Mouse (Mus musculus): ENCODE results near the gene Olfr159. TPM values are rescaled to one million over a fixed set of nuclear protein-coding genes. Genes with fewer than 3 reads are reported as not detected.

Olfr159 gene
- not detected in 2 replicates for polyA plus RNA-seq (2012; ENCODE audit: low replicate concordance)

DNA sequence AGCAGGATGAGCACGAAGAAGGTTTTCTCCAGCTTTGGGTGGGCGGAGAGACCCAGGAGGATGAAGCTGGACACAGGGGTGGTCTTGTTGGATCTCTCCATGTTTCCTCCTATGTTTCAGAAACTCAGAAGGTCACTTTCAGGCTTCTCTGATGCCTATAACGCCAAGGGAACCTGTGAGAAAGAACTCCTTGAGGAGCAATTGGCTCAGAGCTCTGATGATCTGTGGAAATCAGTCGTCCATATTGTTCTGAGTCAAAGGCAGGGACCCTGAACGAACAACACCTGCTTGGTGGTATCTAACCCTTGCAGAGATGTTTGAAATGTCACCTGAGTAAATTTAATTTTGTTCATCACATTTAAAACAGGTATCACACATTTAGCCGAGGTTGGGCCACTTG, at the start of gene Olfr159:
Gene Olfr159, minus strand, starts transcription at position 101 of the 400 bp plus-strand sequence.

DNA sequence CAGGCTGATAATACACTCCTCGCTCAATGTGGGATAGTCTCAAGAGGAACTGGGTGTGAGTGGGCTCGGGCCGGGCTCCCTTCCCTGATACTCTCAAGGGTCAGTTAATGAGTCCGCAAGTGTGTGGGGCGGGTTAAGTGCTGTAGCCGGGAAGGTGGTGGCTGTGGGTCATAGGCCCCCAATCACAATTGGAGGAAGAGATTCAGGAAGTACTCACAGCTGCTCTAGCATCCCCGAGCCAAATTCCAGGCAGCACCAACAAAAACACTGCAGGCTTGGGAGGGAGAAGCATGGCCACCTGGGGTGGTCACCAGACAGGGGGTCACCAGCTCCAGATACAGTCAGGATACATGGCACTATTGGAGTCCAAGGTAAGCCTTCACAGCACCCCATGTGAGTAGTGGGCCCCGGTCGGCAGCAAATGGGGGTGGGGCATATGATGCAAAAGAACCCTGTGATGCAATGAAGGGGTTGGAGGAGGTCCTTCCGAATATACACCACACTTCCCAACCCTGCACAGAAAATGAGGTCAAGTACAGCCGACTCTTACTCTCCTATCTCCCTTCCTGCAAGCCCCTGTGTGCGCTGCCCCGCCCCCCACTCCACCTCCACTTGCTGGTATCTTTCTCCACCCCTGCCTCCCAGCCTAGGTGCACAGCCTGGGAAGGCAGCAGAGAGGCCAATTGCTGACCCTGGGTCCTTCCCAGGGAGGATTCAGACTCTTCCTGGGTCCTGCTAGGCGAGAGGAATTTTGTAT, 40.8 kb downstream of the Olfr159 start, which contains the start of gene Spaar:
Gene Spaar, plus strand, starts transcription at position 241 of the 757 bp plus-strand sequence.

DNA sequence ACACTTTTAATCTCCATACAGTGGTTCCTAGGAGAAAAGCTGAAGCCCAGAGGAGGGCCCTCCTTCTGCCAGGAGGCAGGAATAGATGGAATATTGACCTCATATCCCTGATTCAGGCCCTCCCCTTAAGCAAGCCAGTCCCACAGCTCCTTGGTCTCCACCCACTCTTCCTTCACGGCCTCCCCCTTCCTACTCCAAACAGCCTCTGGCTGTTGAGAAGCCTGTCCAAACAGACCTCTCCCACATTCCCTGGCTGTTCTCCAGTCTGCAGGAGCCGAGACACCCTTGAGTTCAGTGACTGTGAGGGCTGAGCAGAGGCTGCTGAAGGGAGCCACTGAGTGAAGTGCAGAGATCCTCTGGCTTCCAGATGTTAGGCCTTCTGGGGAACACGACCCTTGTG, 43.8 kb downstream of the Olfr159 start, which contains the start of gene Hrct1:
Gene Hrct1, plus strand, starts transcription at position 194 of the 400 bp plus-strand sequence.

Other genes with a start within 250 kb of the Olfr159 start
- gene Tpm2, start 247.2 kb downstream of the Olfr159 start, polyA plus RNA-seq (2012; ENCODE audit: low replicate concordance): 1.2 and 2.0 TPM in 2 replicates
- gene Creb3, start 208.7 kb downstream of the Olfr159 start, polyA plus RNA-seq (2012; ENCODE audit: low replicate concordance): 2.3 and 2.7 TPM in 2 replicates
- 171 and 216 TPM in 2 replicates for gene Tln1, start 208.3 kb downstream of the Olfr159 start, polyA plus RNA-seq (2012; ENCODE audit: low replicate concordance)
- gene Rgp1, start 192.3 kb downstream of the Olfr159 start, polyA plus RNA-seq (2012; ENCODE audit: low replicate concordance): 10.0 and 92.3 TPM in 2 replicates
- 5.8 and 15.7 TPM in 2 replicates for gene Gba2, start 192.1 kb downstream of the Olfr159 start, polyA plus RNA-seq (2012; ENCODE audit: low replicate concordance)
- not detected in 2 replicates for gene Msmp, start 186.5 kb downstream of the Olfr159 start, polyA plus RNA-seq (2012; ENCODE audit: low replicate concordance)
- gene Npr2, start 139.1 kb downstream of the Olfr159 start, polyA plus RNA-seq (2012; ENCODE audit: low replicate concordance): 0.08 and 0.18 TPM in 2 replicates
- not detected in 2 replicates for gene Spag8, start 117.4 kb downstream of the Olfr159 start, polyA plus RNA-seq (2012; ENCODE audit: low replicate concordance)
- 13.6 and 20.8 TPM in 2 replicates for gene Hint2, start 114.5 kb downstream of the Olfr159 start, polyA plus RNA-seq (2012; ENCODE audit: low replicate concordance)
- 0.60 and 1.3 TPM in 2 replicates for gene Tmem8b, start 102.0 kb downstream of the Olfr159 start, polyA plus RNA-seq (2012; ENCODE audit: low replicate concordance)
- not detected in 2 replicates for gene Fam221b, start 101.9 kb downstream of the Olfr159 start, polyA plus RNA-seq (2012; ENCODE audit: low replicate concordance)
- not detected in 2 replicates for gene Olfr70, start 70.2 kb downstream of the Olfr159 start, polyA plus RNA-seq (2012; ENCODE audit: low replicate concordance)
- gene Olfr71, start 60.8 kb downstream of the Olfr159 start, polyA plus RNA-seq (2012; ENCODE audit: low replicate concordance): 0.15 TPM in 1 of 2 replicates, not detected in the other
- gene Hrct1, start 43.8 kb downstream of the Olfr159 start, polyA plus RNA-seq (2012; ENCODE audit: low replicate concordance): 0.11 TPM in 1 of 2 replicates, not detected in the other
- 0.03 TPM in 1 of 2 replicates, not detected in the other for gene Spaar, start 41.0 kb downstream of the Olfr159 start, polyA plus RNA-seq (2012; ENCODE audit: low replicate concordance)
- gene Olfr156, start 52.9 kb upstream of the Olfr159 start, polyA plus RNA-seq (2012; ENCODE audit: low replicate concordance): not detected in 2 replicates
- not detected in 2 replicates for gene Olfr157, start 69.2 kb upstream of the Olfr159 start, polyA plus RNA-seq (2012; ENCODE audit: low replicate concordance)
- gene Olfr155, start 80.6 kb upstream of the Olfr159 start, polyA plus RNA-seq (2012; ENCODE audit: low replicate concordance): not detected in 2 replicates
- 0.30 TPM in 1 of 2 replicates, not detected in the other for gene Reck, start 104.5 kb upstream of the Olfr159 start, polyA plus RNA-seq (2012; ENCODE audit: low replicate concordance)
- gene Glipr2, start 186.4 kb upstream of the Olfr159 start, polyA plus RNA-seq (2012; ENCODE audit: low replicate concordance): 3.6 and 23.8 TPM in 2 replicates
- not detected in 2 replicates for gene Ccin, start 212.5 kb upstream of the Olfr159 start, polyA plus RNA-seq (2012; ENCODE audit: low replicate concordance)
- 312 and 355 TPM in 2 replicates for gene Clta, start 233.4 kb upstream of the Olfr159 start, polyA plus RNA-seq (2012; ENCODE audit: low replicate concordance)

All from leukemia stem cell, adult 10-12 weeks (primary cell).